Mouse (Mus musculus) lung, postnatal 10 days (tissue): ENCODE results near the gene Cluh.
A peak's percentile ranks its signal among the peaks of the same experiment; 100 is the strongest.

Experiments
- DNase-seq: peaks from one replicate; pipeline ENCODE4 v3.0.0; 2021

Cluh gene

GRCm38 (mm10) chr11:74649095-74649646 is at the start of gene Cluh:
Gene Cluh, plus strand, starts transcription at chr11:74649495.
- peak; percentile 98 for DNase-seq

GRCm38 (mm10) chr11:74602286-74602685 is 47.0 kb upstream of the Cluh start:
- DNase-seq, result no peak

GRCm38 (mm10) chr11:74610068-74610467 is 39.2 kb upstream of the Cluh start:
- no peak for DNase-seq

- no peak for DNase-seq
Observed at GRCm38 (mm10) chr11:74610545-74611176, 38.6 kb upstream of the Cluh start, which contains the start of gene Rap1gap2. Gene Rap1gap2, minus strand, starts transcription at chr11:74610915.

- DNase-seq, result no peak
Observed at GRCm38 (mm10) chr11:74611437-74611836, 37.9 kb upstream of the Cluh start.

GRCm38 (mm10) chr11:74613428-74613827 is 35.9 kb upstream of the Cluh start:
- DNase-seq, result no peak

GRCm38 (mm10) chr11:74615571-74615970 is 33.7 kb upstream of the Cluh start:
- DNase-seq, result no peak

GRCm38 (mm10) chr11:74619201-74619955 is 29.9 kb upstream of the Cluh start, which contains the start of gene Ccdc92b:
Gene Ccdc92b, plus strand, starts transcription at chr11:74619605.
- DNase-seq, result peak; percentile 88

- DNase-seq, result no peak
Observed at GRCm38 (mm10) chr11:74619956-74620300, 29.4 kb upstream of the Cluh start.

GRCm38 (mm10) chr11:74621974-74622669 is 27.2 kb upstream of the Cluh start:
- DNase-seq, result no peak

GRCm38 (mm10) chr11:74623693-74624092 is 25.6 kb upstream of the Cluh start:
- no peak for DNase-seq

- DNase-seq, result no peak
Observed at GRCm38 (mm10) chr11:74625333-74625732, 24.0 kb upstream of the Cluh start.

GRCm38 (mm10) chr11:74627481-74627880 is 21.8 kb upstream of the Cluh start:
- no peak for DNase-seq

- DNase-seq, result no peak
Observed at GRCm38 (mm10) chr11:74631880-74632789, 17.2 kb upstream of the Cluh start.

GRCm38 (mm10) chr11:74634490-74635275 is 14.6 kb upstream of the Cluh start:
- DNase-seq, result peak; percentile 88

- no peak for DNase-seq
Observed at GRCm38 (mm10) chr11:74637486-74637885, 11.8 kb upstream of the Cluh start.

- DNase-seq, result peak; percentile 87
Observed at GRCm38 (mm10) chr11:74637971-74638790, 11.1 kb upstream of the Cluh start.

GRCm38 (mm10) chr11:74638791-74639411 is 10.4 kb upstream of the Cluh start:
- DNase-seq, result peak; percentile 30

GRCm38 (mm10) chr11:74639628-74640027 is 9.7 kb upstream of the Cluh start:
- no peak for DNase-seq

- no peak for DNase-seq
Observed at GRCm38 (mm10) chr11:74647966-74648365, 1.3 kb upstream of the Cluh start.
